Comparison of ENCODE assay signal across 19 mouse cellular contexts in the genomic region with DNA sequence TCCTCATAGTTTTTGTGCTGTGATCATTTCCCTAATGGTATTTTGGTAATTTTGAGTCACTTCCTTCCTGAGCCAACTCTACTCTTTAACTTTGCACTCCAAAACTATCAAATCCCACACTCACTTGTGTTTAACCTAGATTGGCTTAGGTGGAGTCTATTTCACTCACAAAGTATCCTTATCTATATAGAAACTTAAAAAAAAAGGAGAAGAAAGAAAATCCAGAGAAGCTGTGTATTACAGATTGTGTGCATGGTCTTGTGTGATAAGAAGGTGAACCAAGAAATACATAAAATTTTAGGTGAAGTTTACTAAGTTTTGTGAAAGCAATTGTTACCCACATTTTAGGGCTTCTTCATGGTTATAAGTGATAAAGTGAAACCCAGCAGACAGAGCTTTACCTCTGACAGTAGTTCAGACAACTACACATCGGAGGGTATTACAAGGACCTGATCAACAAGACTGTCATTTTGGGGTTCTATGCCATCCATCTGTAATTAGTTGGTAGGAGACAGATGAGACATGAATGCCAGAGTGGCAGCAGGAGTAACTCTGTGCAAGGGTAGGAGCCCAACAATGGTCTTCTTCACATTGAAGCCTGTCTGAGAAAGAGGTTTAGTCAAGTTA.
DNase-seq lines count a peak whose midpoint lies in the region; ATAC-seq lines count a peak whose summit lies in the region.
"Had no signal": no experiment of that assay in that cellular context is flagged by ENCODE, and none has a peak within 500 bp of the region (broad histone marks: within the 10 kb centered on the region; RNA-seq: fewer than 3 reads in every experiment).

No protein-coding gene starts in this region.

- DNase-seq in liver, embryonic 11.5 days (ENCODE audit: low spot score): no peak
- no peak for DNase-seq in liver
- peak; percentile 48 for DNase-seq in c-Kit-positive CD71-positive TER-119-negative erythroid progenitor cells, embryonic 14.5 days (ENCODE audit: low read depth)
- no peak for DNase-seq in liver, embryonic 13.5 days
- no peak for DNase-seq in adrenal gland, postnatal 25 days
- DNase-seq: adrenal gland, postnatal 36 days; cerebellum, adult 18-20 months; cerebellum, postnatal 14 days; kidney, postnatal 4 days; layer of hippocampus, adult 9-11 months; lung, postnatal 4 days had no signal

- H3K4me1 ChIP-seq in liver, embryonic 11.5 days (replicated peaks; ENCODE audit: control insufficient read depth, insufficient read depth, low read length): peaks cover 10% of the 10 kb centered on the region
- peaks cover 36% of the 10 kb centered on the region for H3K4me1 ChIP-seq in liver, embryonic 13.5 days (replicated peaks)
- H3K4me1 ChIP-seq in midbrain, embryonic 15.5 days: no peaks in the 10 kb centered on the region
- H3K4me1 ChIP-seq: embryonic facial prominence, embryonic 12.5 days; forebrain, embryonic 12.5 days; lung, embryonic 15.5 days; midbrain, embryonic 12.5 days had no signal

- 53% methylated on average over 1 of the region's 1 CpGs for WGBS in liver, embryonic 11.5 days
- WGBS in liver, embryonic 13.5 days (ENCODE audit: insufficient replicate concordance): 16% methylated on average over 1 of the region's 1 CpGs
- WGBS in midbrain, embryonic 15.5 days: 97% methylated on average over 1 of the region's 1 CpGs

- no peaks in the 10 kb centered on the region for H3K36me3 ChIP-seq in liver, embryonic 11.5 days (ENCODE audit: control insufficient read depth, insufficient read depth, low read length)
- H3K36me3 ChIP-seq in liver, embryonic 13.5 days: no peaks in the 10 kb centered on the region
- no peaks in the 10 kb centered on the region for H3K36me3 ChIP-seq in midbrain, embryonic 15.5 days (replicated peaks)
- H3K36me3 ChIP-seq: embryonic facial prominence, embryonic 12.5 days; forebrain, embryonic 12.5 days; lung, embryonic 15.5 days; midbrain, embryonic 12.5 days had no signal

- peak; percentile 89 for ATAC-seq in liver, embryonic 11.5 days (replicated peaks; ENCODE audit: low FRiP score)
- ATAC-seq in liver, embryonic 13.5 days (ENCODE audit: low read depth): peak; percentile 89
- peak; percentile 95 for ATAC-seq in megakaryocyte-erythroid progenitor cell, adult 5-6 weeks (replicated peaks; ENCODE audit: low FRiP score, low TSS enrichment, poor library complexity, severe bottlenecking)
- no peak for ATAC-seq in midbrain, embryonic 15.5 days (replicated peaks)
- ATAC-seq: hindbrain, postnatal 0 days; intestine, postnatal 0 days had no signal

- no peaks in the 10 kb centered on the region for H3K9me3 ChIP-seq in liver, embryonic 11.5 days (ENCODE audit: control insufficient read depth, low read length)
- no peaks in the 10 kb centered on the region for H3K9me3 ChIP-seq in liver, embryonic 13.5 days (replicated peaks)
- no peaks in the 10 kb centered on the region for H3K9me3 ChIP-seq in midbrain, embryonic 15.5 days
- H3K9me3 ChIP-seq: embryonic facial prominence, embryonic 12.5 days; forebrain, embryonic 12.5 days; lung, embryonic 15.5 days; midbrain, embryonic 12.5 days had no signal

- no peak overlapping the region for H3K4me2 ChIP-seq in liver, embryonic 11.5 days
- peak overlapping the region; percentile 33 for H3K4me2 ChIP-seq in liver, embryonic 13.5 days
- H3K4me2 ChIP-seq in midbrain, embryonic 15.5 days: no peak overlapping the region
- H3K4me2 ChIP-seq: embryonic facial prominence, embryonic 12.5 days; forebrain, embryonic 12.5 days; lung, embryonic 15.5 days; midbrain, embryonic 12.5 days had no signal

- H3K27me3 ChIP-seq in liver, embryonic 11.5 days (replicated peaks; ENCODE audit: control insufficient read depth, insufficient read depth, low read length): no peaks in the 10 kb centered on the region
- no peaks in the 10 kb centered on the region for H3K27me3 ChIP-seq in liver, embryonic 13.5 days
- H3K27me3 ChIP-seq in midbrain, embryonic 15.5 days (replicated peaks): no peaks in the 10 kb centered on the region
- H3K27me3 ChIP-seq: embryonic facial prominence, embryonic 12.5 days; forebrain, embryonic 12.5 days; lung, embryonic 15.5 days; midbrain, embryonic 12.5 days had no signal

- H3K4me3 ChIP-seq in liver, embryonic 11.5 days (ENCODE audit: low read depth, low read length): no peak overlapping the region
- H3K4me3 ChIP-seq in liver, embryonic 13.5 days (replicated peaks): no peak overlapping the region
- H3K4me3 ChIP-seq in midbrain, embryonic 15.5 days: no peak overlapping the region
- H3K4me3 ChIP-seq: embryonic facial prominence, embryonic 12.5 days; forebrain, embryonic 12.5 days; lung, embryonic 15.5 days; midbrain, embryonic 12.5 days had no signal

- peak overlapping the region; percentile 56; the same call in 1 of the 2 replicates for H3K27ac ChIP-seq in liver, embryonic 11.5 days (ENCODE audit: low read depth, low read length)
- peak overlapping the region; percentile 85 for H3K27ac ChIP-seq in liver, embryonic 13.5 days
- no peak overlapping the region for H3K27ac ChIP-seq in midbrain, embryonic 15.5 days
- H3K27ac ChIP-seq: embryonic facial prominence, embryonic 12.5 days; forebrain, embryonic 12.5 days; hindbrain, postnatal 0 days; lung, embryonic 15.5 days; midbrain, embryonic 12.5 days had no signal

- no peak overlapping the region for H3K9ac ChIP-seq in liver, embryonic 11.5 days (ENCODE audit: low read depth, low read length)
- H3K9ac ChIP-seq in liver, embryonic 13.5 days: no peak overlapping the region; the same call in 1 of the 2 replicates
- H3K9ac ChIP-seq in midbrain, embryonic 15.5 days: no peak overlapping the region
- H3K9ac ChIP-seq: embryonic facial prominence, embryonic 12.5 days; forebrain, embryonic 12.5 days; lung, embryonic 15.5 days; midbrain, embryonic 12.5 days had no signal
